Mouse (Mus musculus) intestine, embryonic 15.5 days (tissue): ENCODE results near the gene Gprc5a. TPM values are rescaled to one million over a fixed set of nuclear protein-coding genes. Genes with fewer than 3 reads are reported as not detected.

Experiments used
- ATAC-seq: fragments of 200-750 bp; cut with Nextera tagmentation; 2 replicates; pipeline ENCODE4 v1.8.0; 2017; ENCODE audit warnings: moderate TSS enrichment, moderate library complexity
- H3K27ac ChIP-seq: fragments of 300-500 bp; sonication (generic); 2 replicates; pipeline ENCODE4 v1.5.1; 2015; ENCODE audit warnings: mild to moderate bottlenecking, inconsistent platforms
- H3K27me3 ChIP-seq: fragments of 300-500 bp; sonication (generic); replicated peaks from 2 replicates; pipeline ENCODE4 v1.6.1; 2015; ENCODE audit warnings: inconsistent platforms
- H3K36me3 ChIP-seq: fragments of 300-500 bp; sonication (generic); 2 replicates; pipeline ENCODE4 v1.6.1; 2015; ENCODE audit warnings: inconsistent platforms
- H3K4me1 ChIP-seq: fragments of 300-500 bp; sonication (generic); replicated peaks from 2 replicates; pipeline ENCODE4 v1.6.1; 2015; ENCODE audit warnings: inconsistent platforms
- H3K4me2 ChIP-seq: fragments of 300-500 bp; sonication (generic); replicated peaks from 2 replicates; pipeline ENCODE4 v1.6.1; 2015; ENCODE audit warnings: mild to moderate bottlenecking, inconsistent platforms
- H3K4me3 ChIP-seq: fragments of 300-500 bp; sonication (generic); replicated peaks from 2 replicates; pipeline ENCODE4 v1.5.1; 2015; ENCODE audit warnings: inconsistent platforms
- H3K9ac ChIP-seq: fragments of 300-500 bp; sonication (generic); 2 replicates; pipeline ENCODE4 v1.6.1; 2015; ENCODE audit warnings: inconsistent platforms
- H3K9me3 ChIP-seq: fragments of 300-500 bp; sonication (generic); 2 replicates; pipeline ENCODE4 v1.6.1; 2016; ENCODE audit warnings: inconsistent platforms
- WGBS: fragments of 180-500 bp; shearing (Covaris S2); methylation state at CpG from one replicate; pipeline ENCODE4 v1.1.7; 2015; 5-methylcytosine and 5-hydroxymethylcytosine counted together
- polyA plus RNA-seq: library from polyadenylated mRNA; unstranded; fragments of >200 nt; fragmentation: Nextera tagmentation; extraction: Ambion mirVana; gene quantifications from 2 replicates; pipeline ENCODE4 v1.2.1, GENCODE M21; 2015

Gprc5a gene
- 8.8 and 10.9 TPM in 2 replicates for polyA plus RNA-seq

- Histone ChIP-seq H3K27me3 (no peaks in the 10 kb centered on the region), H3K9ac (peak within 1 kb of the TSS; percentile 51), H3K27ac (peak within 1 kb of the TSS; percentile 48; the same call in 1 of the 2 replicates), H3K4me3 (peak within 1 kb of the TSS; percentile 52), H3K9me3 (no peaks in the 10 kb centered on the region), H3K4me1 (peaks cover 14% of the 10 kb centered on the region), H3K36me3 (no peaks in the 10 kb centered on the region), H3K4me2 (peak within 1 kb of the TSS; percentile 89)
- under 1% methylated on average over 44 of the region's 44 CpGs for WGBS
- ATAC-seq = peak; percentile 93
These were observed at the start of gene Gprc5a for GRCm38 (mm10) chr6:135065236-135065957. Gene Gprc5a (plus strand): TSS chr6:135065651.

DNA sequence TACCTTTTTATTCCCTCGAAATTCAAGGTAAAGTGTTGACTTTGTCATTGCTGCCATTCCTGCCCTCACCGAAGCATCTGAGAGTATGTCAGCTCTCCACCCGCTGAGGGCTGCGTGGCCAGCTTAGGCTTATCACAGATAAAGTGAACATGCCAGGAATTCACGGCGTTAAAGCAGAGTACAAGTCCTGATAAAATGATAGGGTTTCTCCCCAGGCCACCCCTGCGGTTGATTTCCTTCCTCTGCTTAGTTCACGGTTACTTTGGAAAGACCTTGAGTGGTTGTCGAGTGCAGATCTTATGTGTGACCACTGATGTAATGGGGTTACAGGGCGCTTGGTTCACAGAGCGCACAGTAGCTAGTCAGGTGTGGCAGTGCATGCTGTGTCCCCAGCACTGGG is 48.2 kb upstream of the Gprc5a start:
- Histone ChIP-seq H3K4me1 (no peaks in the 10 kb centered on the region; the same call in 1 of the 2 replicates), H3K4me2 (no peak overlapping the region), H3K9me3 (no peaks in the 10 kb centered on the region), H3K9ac (no peak overlapping the region), H3K36me3 (peaks cover 60% of the 10 kb centered on the region), H3K4me3 (no peak overlapping the region), H3K27me3 (no peaks in the 10 kb centered on the region), H3K27ac (no peak overlapping the region)
- WGBS = 87% methylated on average over 11 of the region's 11 CpGs
- ATAC-seq = no peak

DNA sequence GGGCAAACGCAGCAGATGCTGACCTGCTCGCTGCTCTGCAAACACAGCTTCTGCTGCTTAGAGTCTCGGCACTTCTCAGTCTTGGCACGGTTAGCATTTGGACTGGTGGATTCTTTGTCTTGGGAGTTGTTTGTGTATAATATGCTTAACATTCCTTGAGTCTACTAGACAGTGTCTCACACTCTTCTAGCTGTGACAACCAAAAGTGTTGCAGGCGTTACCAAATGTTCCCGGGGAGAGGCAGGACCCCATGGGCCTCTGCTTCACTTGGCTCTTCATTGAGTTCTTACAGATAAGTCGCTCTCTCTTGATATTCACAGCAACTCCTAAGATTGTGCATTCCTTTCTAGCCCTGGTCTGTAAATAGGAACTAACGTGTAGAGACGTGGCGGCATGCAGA is 45.9 kb upstream of the Gprc5a start:
- no peaks in the 10 kb centered on the region for H3K27me3 ChIP-seq
- 0 out of 2 replicates have a peak, but pooled peaks cover 2% of the 10 kb centered on the region for H3K4me1 ChIP-seq
- H3K36me3 ChIP-seq = peaks cover 74% of the 10 kb centered on the region
- H3K4me3 ChIP-seq = no peak overlapping the region
- no peak overlapping the region for H3K4me2 ChIP-seq
- no peaks in the 10 kb centered on the region for H3K9me3 ChIP-seq
- WGBS = 85% methylated on average over 10 of the region's 10 CpGs
- no peak overlapping the region for H3K9ac ChIP-seq
- H3K27ac ChIP-seq = no peak overlapping the region
- ATAC-seq = no peak

GRCm38 (mm10) chr6:135021633-135022032 is 43.8 kb upstream of the Gprc5a start:
- Histone ChIP-seq H3K4me1 (0 out of 2 replicates have a peak, but pooled peaks cover 5% of the 10 kb centered on the region), H3K36me3 (peaks cover 57% of the 10 kb centered on the region), H3K9me3 (no peaks in the 10 kb centered on the region), H3K27ac (no peak overlapping the region), H3K9ac (no peak overlapping the region), H3K27me3 (no peaks in the 10 kb centered on the region), H3K4me3 (no peak overlapping the region), H3K4me2 (no peak overlapping the region)
- ATAC-seq = no peak
- WGBS = 87% methylated on average over 3 of the region's 3 CpGs

DNA sequence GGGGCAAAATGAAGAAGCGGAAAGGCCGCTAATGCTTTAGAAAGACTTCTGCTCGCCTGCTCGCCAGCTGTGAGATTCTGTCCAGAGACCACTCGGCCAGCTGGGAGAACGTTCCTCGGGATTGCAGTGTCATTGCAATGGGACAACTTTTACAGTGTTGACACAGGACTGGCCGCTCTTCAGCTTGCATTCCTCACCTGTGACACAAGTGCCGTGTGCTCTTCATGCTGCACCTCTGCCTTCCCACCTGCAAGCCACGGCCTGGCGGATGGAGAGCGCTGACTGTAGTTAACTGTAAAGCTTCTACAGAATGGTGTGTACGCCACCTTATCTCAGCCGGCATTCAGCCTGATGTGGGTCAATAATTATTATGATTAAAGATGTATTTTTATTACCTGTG is 42.1 kb upstream of the Gprc5a start:
- Histone ChIP-seq H3K4me2 (no peak overlapping the region), H3K9me3 (no peaks in the 10 kb centered on the region), H3K9ac (no peak overlapping the region), H3K4me1 (0 out of 2 replicates have a peak, but pooled peaks cover 5% of the 10 kb centered on the region), H3K27ac (no peak overlapping the region), H3K4me3 (no peak overlapping the region), H3K36me3 (peaks cover 43% of the 10 kb centered on the region), H3K27me3 (no peaks in the 10 kb centered on the region)
- 73% methylated on average over 14 of the region's 14 CpGs for WGBS
- no peak for ATAC-seq

- Histone ChIP-seq H3K9ac (no peak overlapping the region), H3K4me2 (no peak overlapping the region), H3K9me3 (no peaks in the 10 kb centered on the region), H3K4me3 (no peak overlapping the region), H3K36me3 (peaks cover 32% of the 10 kb centered on the region), H3K27ac (peak overlapping the region; percentile 60; the same call in 1 of the 2 replicates), H3K27me3 (no peaks in the 10 kb centered on the region), H3K4me1 (0 out of 2 replicates have a peak, but pooled peaks cover 10% of the 10 kb centered on the region)
- WGBS = 58% methylated on average over 1 of the region's 1 CpGs
- ATAC-seq = peak; percentile 63
These were observed 40.5 kb upstream of the Gprc5a start for GRCm38 (mm10) chr6:135024781-135025420.

GRCm38 (mm10) chr6:135026232-135026631 is 39.2 kb upstream of the Gprc5a start:
- peak; percentile 46 for ATAC-seq
- WGBS = 2% methylated on average over 3 of the region's 3 CpGs
- Histone ChIP-seq H3K9ac (no peak overlapping the region), H3K27ac (no peak overlapping the region), H3K4me2 (no peak overlapping the region), H3K27me3 (no peaks in the 10 kb centered on the region), H3K4me1 (0 out of 2 replicates have a peak, but pooled peaks cover 10% of the 10 kb centered on the region), H3K9me3 (no peaks in the 10 kb centered on the region), H3K4me3 (no peak overlapping the region), H3K36me3 (peaks cover 23% of the 10 kb centered on the region)

- H3K27me3 ChIP-seq = no peaks in the 10 kb centered on the region
- no peak overlapping the region for H3K4me3 ChIP-seq
- no peaks in the 10 kb centered on the region for H3K9me3 ChIP-seq
- peaks cover 20% of the 10 kb centered on the region for H3K36me3 ChIP-seq
- H3K4me2 ChIP-seq = no peak overlapping the region
- H3K9ac ChIP-seq = no peak overlapping the region
- WGBS = 70% methylated on average over 2 of the region's 2 CpGs
- ATAC-seq = no peak
- no peak overlapping the region for H3K27ac ChIP-seq
- H3K4me1 ChIP-seq = 0 out of 2 replicates have a peak, but pooled peaks cover 10% of the 10 kb centered on the region
These were observed 38.7 kb upstream of the Gprc5a start for GRCm38 (mm10) chr6:135026755-135027154.

DNA sequence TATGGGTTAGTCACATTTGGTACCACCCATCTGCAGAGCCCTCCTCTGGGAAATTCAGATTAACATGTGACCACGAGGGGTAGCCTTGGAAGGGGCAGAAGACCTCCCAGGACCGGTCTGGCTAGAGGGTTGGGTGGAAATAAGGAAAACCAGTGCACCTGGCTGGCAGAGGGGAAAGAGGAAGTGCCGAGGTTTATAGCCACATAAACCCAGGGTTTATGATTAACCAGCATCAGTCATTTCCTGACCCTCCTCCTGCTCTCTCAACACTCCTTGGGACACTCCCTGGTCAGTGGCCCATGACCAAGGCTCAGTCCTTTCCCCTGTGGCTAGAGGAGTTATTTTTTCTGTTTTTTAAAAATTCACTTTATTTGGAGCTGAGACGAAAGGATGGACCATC is 36.2 kb upstream of the Gprc5a start:
- WGBS = 42% methylated on average over 4 of the region's 4 CpGs

GRCm38 (mm10) chr6:135038674-135039073 is 26.8 kb upstream of the Gprc5a start:
- 85% methylated on average over 3 of the region's 3 CpGs for WGBS
- no peaks in the 10 kb centered on the region for H3K9me3 ChIP-seq
- H3K4me1 ChIP-seq = peaks cover 8% of the 10 kb centered on the region; the same call in 1 of the 2 replicates
- no peak overlapping the region for H3K4me2 ChIP-seq
- no peak for ATAC-seq
- no peak overlapping the region for H3K9ac ChIP-seq
- no peak overlapping the region for H3K4me3 ChIP-seq
- H3K36me3 ChIP-seq = no peaks in the 10 kb centered on the region
- no peaks in the 10 kb centered on the region for H3K27me3 ChIP-seq
- H3K27ac ChIP-seq = no peak overlapping the region

More for the DNA sequence above, 36.2 kb upstream of the Gprc5a start:
- H3K4me1 ChIP-seq = 0 out of 2 replicates have a peak, but pooled peaks cover 10% of the 10 kb centered on the region
- H3K27ac ChIP-seq = peak overlapping the region; percentile 2; the same call in 1 of the 2 replicates
- H3K9me3 ChIP-seq = no peaks in the 10 kb centered on the region
- no peak overlapping the region for H3K4me2 ChIP-seq
- peak; percentile 88 for ATAC-seq
- peaks cover 3% of the 10 kb centered on the region for H3K36me3 ChIP-seq
- H3K27me3 ChIP-seq = no peaks in the 10 kb centered on the region
- no peak overlapping the region for H3K4me3 ChIP-seq
- H3K9ac ChIP-seq = no peak overlapping the region

DNA sequence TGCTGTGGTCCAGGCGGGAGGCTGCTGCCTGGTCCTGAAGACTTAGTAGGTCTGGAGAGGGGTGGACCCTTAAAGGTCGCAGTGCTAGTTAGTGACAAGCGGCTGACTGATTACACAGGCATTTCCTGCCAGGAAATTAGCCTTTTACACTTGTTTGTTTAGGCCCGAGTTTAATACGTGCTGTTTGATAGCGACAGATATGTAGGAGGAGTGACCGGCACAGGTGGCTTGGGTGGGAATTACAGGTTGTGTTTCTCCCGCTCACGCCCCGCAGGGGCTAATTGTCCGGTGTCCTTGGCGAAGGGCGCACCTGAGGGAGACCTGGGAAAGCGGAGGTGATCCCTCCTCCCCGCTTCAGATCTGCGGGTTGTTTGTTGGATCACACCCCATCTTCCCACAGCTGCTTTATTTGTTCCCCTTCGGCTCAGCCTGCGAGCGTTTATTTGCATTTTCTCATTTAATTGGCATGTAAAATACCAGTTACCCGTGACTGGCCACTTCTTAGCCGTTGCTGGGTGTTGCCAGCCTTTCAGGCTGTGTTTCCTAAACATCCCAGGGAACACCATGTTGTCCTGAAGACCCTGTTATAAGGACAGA is 25.1 kb upstream of the Gprc5a start:
- Histone ChIP-seq H3K4me3 (no peak overlapping the region), H3K9me3 (no peaks in the 10 kb centered on the region), H3K27ac (no peak overlapping the region), H3K27me3 (no peaks in the 10 kb centered on the region), H3K4me1 (peaks cover 8% of the 10 kb centered on the region; the same call in 1 of the 2 replicates), H3K9ac (no peak overlapping the region), H3K36me3 (no peaks in the 10 kb centered on the region), H3K4me2 (peak overlapping the region; percentile 42)
- ATAC-seq = peak; percentile 76
- 2% methylated on average over 21 of the region's 21 CpGs for WGBS

DNA sequence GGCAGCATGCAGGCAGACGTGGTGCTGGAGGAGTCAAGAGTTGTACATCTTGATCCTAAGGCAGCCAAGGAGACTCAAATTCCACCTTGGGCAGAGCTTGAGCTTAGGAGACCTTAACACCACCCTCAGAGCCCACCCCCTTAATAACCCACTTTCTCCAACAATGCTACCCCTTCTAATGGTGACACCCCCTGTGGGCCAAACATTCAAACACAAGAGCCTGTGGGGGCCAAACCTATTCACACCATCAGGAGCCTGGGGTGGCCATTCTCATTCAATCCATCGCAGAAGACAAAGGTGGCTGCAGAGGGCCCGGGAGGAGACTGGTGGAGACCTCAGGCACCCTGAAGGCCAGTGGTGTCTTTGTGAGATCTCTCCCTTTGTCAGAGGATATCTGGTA is 23.5 kb upstream of the Gprc5a start:
- WGBS = 84% methylated on average over 3 of the region's 3 CpGs
- no peak for ATAC-seq
- Histone ChIP-seq H3K27ac (no peak overlapping the region), H3K4me2 (no peak overlapping the region), H3K36me3 (no peaks in the 10 kb centered on the region), H3K9ac (no peak overlapping the region), H3K9me3 (no peaks in the 10 kb centered on the region), H3K4me3 (no peak overlapping the region), H3K4me1 (peaks cover 8% of the 10 kb centered on the region; the same call in 1 of the 2 replicates), H3K27me3 (no peaks in the 10 kb centered on the region)
